Mouse (Mus musculus) frontal cortex, postnatal 25 days (tissue): ENCODE measurements around the gene Coro1c.

Experiments
- DNase-seq, 2 experiments: peaks; one replicate each; pipeline ENCODE4 v3.0.0; 2022; ENCODE audit warnings: low spot score in 2 of 2

Coro1c gene

GRCm38 (mm10) chr5:113796401-113797148 is 112.0 kb downstream of the Coro1c start:
- no peak for DNase-seq
